Mouse (Mus musculus) lung, adult 2 months (tissue): ENCODE results near the gene Zswim4.

Experiments
- CTCF ChIP-seq: fragments of 200-500 bp; IDR thresholded peaks from 2 replicates; pipeline ENCODE4 v1.5.1; 2011; ENCODE audit warnings: mild to moderate bottlenecking, low read length, control low read depth; ENCODE audit not compliant: insufficient read depth
- POLR2A ChIP-seq: fragments of 200-500 bp; IDR thresholded peaks from 2 replicates; pipeline ENCODE4 v1.6.1; 2011; ENCODE audit warnings: low read depth, mild to moderate bottlenecking, control low read depth, low read length, borderline replicate concordance; ENCODE audit errors: extremely low read depth

GRCm38 (mm10) chr8:84184085-84185043 lies 52.5 kb downstream of the Zswim4 start:
- no peak for TF ChIP-seq CTCF
- TF ChIP-seq POLR2A, result no peak
